Mouse (Mus musculus): ENCODE results near the gene Grm2.
A peak's percentile ranks its signal among the peaks of the same experiment; 100 is the strongest.
"Not testable (repeated sequence)": the region's sequence is repeated elsewhere in the genome, so short reads cannot be mapped to it uniquely, and the experiment has no call there.

Grm2 gene

DNA sequence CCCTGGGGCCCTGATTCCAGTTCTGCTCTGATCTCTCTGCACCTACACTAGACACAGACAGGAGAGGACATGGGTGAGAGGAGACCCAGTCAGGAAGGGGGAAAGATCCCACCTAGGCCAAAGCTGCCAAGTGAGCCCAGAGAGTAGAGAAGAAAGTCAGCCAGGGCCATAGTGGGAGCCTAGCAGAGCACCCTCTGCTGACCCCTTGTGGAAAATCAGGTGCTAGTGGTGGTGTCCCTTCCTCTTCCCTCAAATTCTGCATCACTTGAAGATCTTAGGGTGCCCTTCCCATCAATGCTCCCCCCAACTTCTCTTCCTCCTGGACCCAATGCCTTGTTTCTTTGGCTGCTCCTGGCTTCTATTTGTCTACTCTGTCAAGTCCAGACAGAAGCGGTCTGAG, 3.2 kb downstream of the Grm2 start:
- DNase-seq (ENCODE audit: low spot score in 2 of 2): no peak

DNA sequence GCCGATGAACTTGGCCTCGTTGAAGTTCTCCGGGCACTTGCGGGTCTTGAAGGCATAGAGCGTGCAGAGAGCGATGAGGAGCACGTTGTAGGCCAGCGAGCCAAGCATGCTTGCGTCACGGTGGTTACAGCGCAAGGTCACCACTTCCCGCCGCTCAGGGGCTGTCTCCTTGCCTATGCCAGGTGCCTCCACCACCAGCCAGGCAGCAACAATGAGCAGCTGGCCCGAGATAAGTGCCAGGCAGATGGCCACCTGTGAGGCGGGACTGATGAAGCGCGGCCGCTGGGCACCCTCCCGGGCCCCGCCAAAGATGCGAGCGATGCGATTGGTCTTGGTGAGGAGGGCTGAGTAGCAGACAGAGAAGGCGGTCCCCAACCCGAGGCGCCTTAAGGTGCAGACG, 8.7 kb downstream of the Grm2 start:
- DNase-seq (ENCODE audit: low spot score in 2 of 2): no peak

DNA sequence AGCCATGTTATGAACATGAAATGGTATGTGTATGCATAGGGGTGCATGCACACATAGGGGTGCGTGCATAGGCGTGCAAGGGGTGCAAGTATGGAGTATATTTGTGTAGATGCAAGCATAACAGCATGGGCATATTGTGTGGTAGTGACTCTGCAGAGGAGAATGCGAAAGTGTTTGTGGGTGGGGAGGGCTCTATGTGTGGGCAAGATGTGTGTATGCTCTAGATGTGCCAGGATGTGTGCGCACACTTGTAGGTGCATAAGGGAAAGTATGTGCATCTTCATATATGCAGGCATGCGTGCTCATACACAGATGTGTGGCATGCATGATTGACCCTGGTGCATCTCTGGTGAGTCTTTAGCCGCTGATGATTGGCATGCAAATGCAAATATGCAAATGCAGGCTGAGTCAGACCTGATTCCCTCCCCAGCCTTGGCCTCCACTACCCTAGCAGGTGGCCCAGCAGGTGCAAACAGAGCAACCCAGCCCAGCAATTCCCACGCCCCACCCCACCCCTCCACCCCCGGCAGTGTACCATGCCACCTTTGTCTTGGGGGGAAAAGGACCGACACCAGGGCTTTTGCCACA, 10.1 kb downstream of the Grm2 start:
- no peak for DNase-seq (ENCODE audit: low spot score in 2 of 2)

DNA sequence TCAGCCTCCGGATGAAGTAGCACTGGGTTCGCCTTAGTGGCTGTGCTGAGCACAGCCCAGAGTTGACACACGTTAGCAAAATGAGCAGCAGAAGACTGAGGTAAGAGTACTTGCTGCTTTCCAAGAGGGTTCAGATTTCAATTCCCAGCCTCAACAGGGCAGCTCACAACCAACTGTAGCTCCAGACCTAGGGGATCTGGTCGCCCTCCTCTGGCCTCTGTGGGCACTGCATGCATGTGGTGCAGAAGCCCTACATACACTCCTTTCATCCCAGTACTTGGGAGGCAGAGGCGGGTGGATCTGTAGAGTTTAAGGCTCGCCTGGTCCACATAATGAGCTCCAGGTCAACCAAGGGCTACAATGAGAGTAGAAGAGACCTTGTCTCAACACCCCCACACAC, 12.1 kb downstream of the Grm2 start:
- no peak for DNase-seq (ENCODE audit: low spot score in 2 of 2)

DNA sequence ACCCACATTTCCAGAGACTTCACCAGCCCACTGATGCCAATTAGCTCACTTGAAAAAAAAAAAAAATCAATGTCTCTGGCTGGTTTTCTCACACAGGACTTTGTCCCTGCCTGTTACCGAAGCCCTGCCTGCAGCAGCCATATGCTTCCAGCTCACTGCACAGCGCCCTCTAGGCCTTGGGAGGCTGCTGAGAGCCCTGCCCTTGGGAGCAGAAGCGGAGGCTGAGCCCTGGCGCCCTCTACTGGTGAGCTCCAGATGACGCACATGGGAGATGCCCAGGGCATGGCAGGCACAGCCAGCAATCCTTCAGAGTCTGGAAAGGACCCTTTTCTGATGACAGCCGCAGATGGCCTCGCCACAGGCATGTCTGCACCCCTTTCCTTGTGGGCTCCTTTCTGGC, 12.8 kb downstream of the Grm2 start:
- peak; percentile 73 to 86 for DNase-seq (ENCODE audit: low spot score in 2 of 2)

DNA sequence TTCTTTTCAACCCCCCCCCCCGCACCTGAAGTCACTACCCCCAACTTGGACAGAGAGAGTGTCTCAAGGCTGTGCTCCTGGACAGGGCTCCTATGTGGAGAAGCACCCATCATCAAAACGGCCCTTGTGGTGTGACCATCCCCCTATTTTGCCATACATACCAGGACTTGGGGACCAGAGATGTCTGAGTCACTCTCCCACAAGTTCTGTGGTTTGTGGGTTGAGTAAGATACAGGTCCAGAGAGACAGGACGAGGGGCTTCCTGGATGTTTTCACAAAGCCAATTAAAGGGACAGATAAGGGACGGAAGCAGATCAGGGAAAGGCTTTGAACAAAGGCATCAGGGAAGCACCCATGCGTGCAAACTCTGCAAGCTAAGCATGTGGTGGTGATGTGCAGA, 14.5 kb downstream of the Grm2 start:
- no peak for DNase-seq (ENCODE audit: low spot score in 2 of 2)

DNA sequence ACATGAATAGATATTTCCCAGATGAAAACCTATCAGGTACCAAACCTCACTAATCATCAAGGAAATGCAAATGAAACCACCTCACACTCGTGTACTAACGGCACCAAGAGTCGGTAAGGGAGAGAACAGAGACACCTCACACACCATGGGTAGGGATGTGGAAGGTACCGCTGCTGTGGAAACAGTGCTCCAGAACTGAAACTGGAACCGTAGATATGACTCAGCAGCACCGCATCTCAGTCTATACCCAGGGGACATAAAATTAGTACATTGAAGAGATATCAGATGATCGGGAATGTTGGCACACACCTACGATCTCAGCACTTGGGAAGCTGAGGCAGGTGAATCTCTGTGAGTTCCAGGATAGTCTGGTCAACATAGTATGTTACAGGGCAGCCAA, 17.7 kb downstream of the Grm2 start:
- DNase-seq (ENCODE audit: low spot score in 2 of 2): no peak

DNA sequence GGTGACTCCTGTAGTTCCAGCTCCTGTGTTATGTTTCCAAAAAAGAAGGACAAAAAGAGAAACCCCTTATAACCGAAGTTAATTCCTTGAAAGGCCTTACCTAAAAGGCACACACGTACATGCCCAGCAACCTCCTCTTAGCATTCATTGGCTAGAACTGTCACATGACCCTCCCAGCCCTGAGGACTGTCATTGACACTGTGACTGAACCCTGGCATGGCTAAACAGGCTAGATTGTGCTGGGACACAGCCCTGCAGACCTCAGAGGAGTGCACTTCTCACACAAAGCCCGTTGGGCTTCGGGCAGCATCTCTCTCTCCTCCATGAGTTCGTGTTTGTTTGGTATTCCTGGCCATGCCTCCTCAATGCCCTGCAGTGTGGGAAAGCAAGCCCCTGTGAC, 23.7 kb downstream of the Grm2 start:
- DNase-seq (ENCODE audit: low spot score in 2 of 2): no peak

DNA sequence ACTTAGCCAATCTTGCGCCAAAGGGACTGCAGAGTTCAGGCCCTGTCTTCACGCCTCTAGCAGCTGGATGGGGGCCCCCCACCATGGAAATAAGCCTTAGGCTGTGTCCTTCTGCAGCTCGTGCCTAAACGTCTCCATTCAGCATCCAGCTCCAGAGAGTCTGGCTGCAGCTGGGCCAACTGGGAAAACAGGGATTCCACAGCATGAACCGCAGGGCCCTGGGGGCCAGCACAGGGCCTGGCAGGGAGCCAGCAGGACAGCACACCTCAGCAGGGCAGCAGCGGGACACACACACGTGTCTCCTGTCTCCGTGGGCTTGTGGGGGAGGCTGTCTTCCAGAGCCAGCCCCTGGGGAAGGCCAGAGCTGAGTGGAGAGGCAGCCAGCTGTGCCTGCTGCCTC, 28.1 kb downstream of the Grm2 start:
- DNase-seq (ENCODE audit: low spot score in 2 of 2): not testable (repeated sequence)

DNA sequence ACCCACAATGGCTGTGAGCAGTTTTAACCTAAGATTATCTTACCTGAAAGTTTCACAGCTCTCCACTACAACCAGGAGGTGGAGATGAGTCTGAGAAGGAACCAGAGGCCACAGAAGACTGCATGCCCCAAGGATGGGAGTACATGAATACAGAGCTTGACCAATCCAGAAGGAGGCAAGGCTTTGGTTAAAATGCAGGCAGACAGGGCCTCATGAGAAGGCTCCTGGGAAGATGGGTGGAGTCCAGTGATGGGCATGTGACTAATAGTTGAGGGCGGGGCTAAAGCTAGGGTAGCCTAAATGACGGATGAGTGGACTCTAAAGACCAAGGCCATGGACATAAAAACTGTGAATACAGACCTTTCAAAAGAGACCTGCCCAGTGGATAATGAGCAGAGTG, 29.6 kb downstream of the Grm2 start, which contains the start of gene Iqcf6:
TSS of gene Iqcf6 (plus strand) at position 301 of the 400 bp plus-strand sequence.
- DNase-seq (ENCODE audit: low spot score in 2 of 2): no peak

DNA sequence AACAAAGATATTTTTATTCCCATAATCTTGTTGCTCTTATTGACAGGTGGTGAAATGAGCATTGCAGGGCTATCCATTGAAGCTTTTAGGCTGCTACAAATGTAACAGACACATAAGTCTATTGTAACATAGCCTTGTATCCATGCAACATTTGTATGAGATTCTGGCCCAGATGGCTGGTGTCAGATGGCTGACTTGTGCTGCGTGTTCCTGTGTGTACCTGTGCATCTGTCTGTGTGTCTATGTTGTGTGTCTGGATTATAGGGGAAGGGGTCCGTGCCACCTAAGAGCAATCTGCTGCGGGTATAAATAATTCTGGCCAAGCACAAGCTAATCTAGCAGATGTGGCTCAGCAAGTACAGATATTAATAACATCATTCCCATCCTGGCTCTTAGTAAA, 38.4 kb downstream of the Grm2 start:
- no peak for DNase-seq (ENCODE audit: low spot score in 2 of 2)

DNA sequence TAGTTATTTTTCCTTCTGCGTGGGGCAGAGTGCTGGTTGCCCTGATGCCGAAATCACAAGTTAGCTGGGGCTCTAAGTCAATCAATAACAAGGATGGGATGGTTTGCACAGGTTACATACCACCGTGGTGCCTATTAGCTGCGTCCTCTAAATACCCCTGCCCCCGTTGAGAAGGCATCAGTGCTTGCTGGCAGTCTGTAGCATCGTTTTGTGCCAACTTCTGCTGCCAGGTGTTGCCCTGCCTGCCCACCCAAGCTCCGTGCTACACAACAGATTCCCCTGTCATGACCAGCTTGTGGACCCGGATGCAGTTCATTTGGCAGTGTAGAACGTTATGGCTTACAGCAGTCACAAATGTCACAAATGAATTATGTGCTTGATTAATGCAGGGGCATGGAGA, 39.6 kb downstream of the Grm2 start:
- DNase-seq (ENCODE audit: low spot score in 2 of 2): no peak

DNA sequence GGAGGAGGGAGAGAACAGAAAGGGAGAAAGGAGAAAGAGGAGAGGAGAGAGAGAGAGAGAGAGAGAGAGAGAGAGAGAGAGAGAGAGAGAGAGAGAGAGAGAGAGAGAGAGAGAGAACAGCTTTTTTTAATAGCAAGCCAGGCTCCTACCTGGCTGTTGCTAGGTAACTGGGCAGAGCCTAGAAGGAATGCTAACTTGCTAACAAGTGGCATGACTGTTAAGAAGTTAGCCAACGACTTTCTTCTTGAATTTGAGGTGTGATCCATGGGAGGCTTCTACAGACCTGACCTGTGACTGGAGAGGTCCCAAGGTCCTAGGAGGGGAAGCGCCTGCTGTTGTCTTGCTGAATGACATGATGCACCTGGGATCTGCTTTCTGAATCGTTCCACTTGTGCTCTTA, 41.3 kb downstream of the Grm2 start:
- no peak for DNase-seq (ENCODE audit: low spot score in 2 of 2)

DNA sequence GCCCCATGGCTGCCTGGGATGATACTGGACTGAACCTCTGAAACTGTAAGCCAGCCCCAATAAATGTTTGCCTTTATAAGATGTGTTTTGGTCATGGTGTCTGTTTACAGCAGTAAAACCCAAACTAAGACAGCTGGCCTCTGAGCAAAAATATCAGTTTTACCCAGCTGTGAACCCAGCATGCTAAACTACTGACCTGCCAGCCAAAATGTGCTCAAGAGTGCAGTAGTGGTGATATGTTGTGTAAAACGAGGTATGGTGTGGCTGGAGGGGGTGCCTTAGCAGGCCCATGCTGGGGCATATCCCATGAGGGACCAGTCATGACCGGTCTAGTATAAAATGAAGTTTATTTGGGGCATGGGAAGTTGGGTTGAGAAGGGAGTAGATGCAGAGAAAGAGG, 41.9 kb downstream of the Grm2 start:
- DNase-seq (ENCODE audit: low spot score in 2 of 2): no peak

DNA sequence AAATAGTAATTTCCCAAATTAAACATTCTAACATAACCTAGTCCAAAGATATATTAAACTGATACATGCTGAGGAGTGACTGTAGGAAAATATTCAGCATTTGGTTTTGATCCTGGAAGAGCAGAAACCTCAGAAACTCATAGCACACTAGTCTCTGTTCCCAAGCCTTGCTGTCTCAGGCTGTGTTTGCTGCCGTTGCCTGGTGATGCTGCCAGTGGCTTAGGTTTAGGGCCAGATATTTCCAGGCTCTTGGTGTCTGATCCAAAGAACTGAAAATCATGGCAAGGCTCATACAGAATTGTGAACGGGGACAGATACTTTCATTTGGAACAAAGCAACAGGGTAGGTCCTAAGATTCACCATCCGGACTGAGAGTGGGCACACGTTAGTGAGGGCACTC, 45.2 kb downstream of the Grm2 start:
- no peak for DNase-seq (ENCODE audit: low spot score in 2 of 2)

DNA sequence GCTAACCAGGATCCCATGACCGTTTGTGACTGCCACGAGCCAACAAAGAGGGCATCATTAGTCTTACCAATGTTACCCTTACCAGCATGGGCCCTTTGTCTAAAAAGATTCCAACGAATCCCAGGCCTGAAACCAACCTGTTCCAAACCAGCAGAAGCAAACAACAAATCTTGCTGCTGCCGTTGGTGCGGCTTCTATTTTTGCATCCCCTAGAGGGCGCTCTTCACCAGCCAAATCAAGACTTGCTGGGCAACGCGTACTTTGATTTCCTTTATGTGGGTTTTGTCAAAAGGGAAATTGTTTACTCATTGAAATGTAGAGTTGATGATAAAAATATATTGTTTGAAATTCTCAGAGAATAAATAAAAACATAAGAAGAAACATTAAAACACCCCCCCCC, 55.3 kb downstream of the Grm2 start:
- peak; percentile 37 to 68 for DNase-seq (ENCODE audit: low spot score in 2 of 2)

DNA sequence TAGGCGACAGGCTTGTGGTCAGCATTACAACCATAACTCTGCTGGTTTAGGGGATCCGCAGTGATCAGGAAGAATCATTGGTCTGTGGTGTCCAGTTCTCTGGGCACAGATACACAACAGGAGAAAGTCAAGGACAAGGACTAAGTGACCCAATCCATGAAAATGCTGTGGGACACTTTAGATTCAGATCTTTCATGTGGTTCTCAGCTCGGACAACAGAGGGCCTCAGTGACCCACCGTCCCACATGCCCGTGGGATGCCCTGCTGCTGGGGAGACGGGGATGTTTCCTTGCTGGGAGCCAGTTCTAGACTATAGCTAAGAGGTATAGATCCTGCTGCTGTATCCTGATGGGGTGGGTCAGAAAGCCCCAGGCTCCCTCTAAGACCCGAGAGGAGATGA, 57.4 kb downstream of the Grm2 start:
- no peak for DNase-seq (ENCODE audit: low spot score in 2 of 2)

DNA sequence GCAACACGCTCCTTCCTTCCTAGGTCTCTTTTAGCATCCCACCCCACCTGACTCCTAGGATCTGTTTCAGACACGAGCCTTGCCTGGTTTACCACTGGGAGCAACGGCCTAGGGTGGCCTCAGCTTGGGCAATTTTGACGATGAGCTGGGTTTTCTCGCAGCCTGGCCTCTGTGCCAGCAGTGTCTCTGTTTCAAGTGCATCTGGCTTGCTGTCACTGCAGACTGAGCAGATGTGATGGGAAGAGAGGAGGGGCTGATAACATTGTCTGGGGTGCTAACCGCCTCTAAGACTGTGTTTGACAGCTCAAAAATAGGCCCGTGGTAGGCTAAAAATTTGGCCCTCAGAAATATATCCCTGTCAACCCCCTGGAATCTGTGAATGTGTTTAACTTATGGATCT, 60.0 kb downstream of the Grm2 start:
- no peak for DNase-seq (ENCODE audit: low spot score in 2 of 2)

DNA sequence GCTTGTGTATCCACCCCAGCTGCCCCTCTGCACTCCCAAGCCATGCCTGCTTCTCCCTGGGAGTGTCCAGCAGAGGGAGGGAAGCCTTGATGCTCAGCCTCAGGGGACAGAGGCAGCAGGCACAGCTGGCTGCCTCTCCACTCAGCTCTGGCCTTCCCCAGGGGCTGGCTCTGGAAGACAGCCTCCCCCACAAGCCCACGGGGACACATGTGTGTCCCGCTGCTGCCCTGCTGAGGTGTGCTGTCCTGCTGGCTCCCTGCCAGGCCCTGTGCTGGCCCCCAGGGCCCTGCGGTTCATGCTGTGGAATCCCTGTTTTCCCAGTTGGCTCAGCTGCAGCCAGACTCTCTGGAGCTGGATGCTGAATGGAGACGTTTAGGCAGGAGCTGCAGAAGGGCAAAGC, 60.5 kb downstream of the Grm2 start:
- not testable (repeated sequence) for DNase-seq (ENCODE audit: low spot score in 2 of 2)

Measured in cerebellum, postnatal 4 days (tissue).